8 mouse cellular contexts compared by ENCODE assay signal in the genomic region with DNA sequence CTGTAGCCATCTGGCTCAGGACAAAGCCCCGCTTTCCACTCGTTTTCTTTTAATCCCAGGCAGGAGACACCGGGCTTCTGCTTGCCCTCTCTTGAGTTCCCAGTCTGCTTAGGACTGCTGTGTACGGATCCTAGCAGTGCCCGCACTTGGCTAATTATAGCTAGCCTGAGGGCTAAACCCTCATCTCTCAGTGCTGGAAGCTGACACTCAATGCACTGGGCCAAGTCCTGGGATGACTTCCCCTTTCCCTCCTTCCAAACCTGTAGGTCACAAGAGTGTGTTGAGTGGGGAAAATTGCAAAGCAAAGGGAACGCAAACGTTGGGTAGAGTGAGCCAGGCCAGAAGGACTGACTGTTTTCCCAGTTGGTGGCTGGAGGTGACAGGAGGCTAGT. TPM values are rescaled to one million over a fixed set of nuclear protein-coding genes. Genes with fewer than 3 reads are reported as not detected.
DNase-seq lines count a peak whose midpoint lies in the region; ATAC-seq and TF ChIP-seq lines count a peak whose summit lies in the region.

Gene Klhl33 (minus strand): TSS at position 134 of the 392 bp plus-strand sequence.

- intact Hi-C loops in heart, postnatal 10 days (cut with DNase I), result no loop called here

- peak; percentile 1 for DNase-seq in lung, embryonic 14.5 days
- DNase-seq in lung, postnatal 36 days, result no peak
- peak; percentile 38 to 43 for DNase-seq in heart, postnatal 10 days
- no peak for DNase-seq in stomach, postnatal 0 days (ENCODE audit: low spot score)
- DNase-seq in yolk sac, embryonic 10.5 days (ENCODE audit: low spot score), result no peak
- no peak for DNase-seq in ovary, postnatal 14 days (ENCODE audit: low spot score)

- WGBS in lung, embryonic 14.5 days, result 52% methylated on average over 7 of the region's 7 CpGs
- 49% methylated on average over 7 of the region's 7 CpGs for WGBS in lung, embryonic 16.5 days
- WGBS in stomach, postnatal 0 days, result 58% methylated on average over 7 of the region's 7 CpGs

- H3K9ac ChIP-seq in lung, embryonic 14.5 days, result peak within 1 kb of the TSS; percentile 57
- H3K9ac ChIP-seq in lung, embryonic 16.5 days (ENCODE audit: low read length), result peak within 1 kb of the TSS; percentile 70
- H3K9ac ChIP-seq in stomach, postnatal 0 days (ENCODE audit: low read length), result peak within 1 kb of the TSS; percentile 63

- TF ChIP-seq CTCF in lung, embryonic 14.5 days (IDR thresholded peaks at IDR 0.05; ENCODE audit: low read depth), result no peak
- no peak for TF ChIP-seq CTCF in embryonic fibroblast, embryonic 13.5 days (IDR thresholded peaks at IDR 0.05; ENCODE audit: borderline replicate concordance, insufficient read depth, low read length)
- TF ChIP-seq CTCF in stomach, postnatal 0 days (IDR thresholded peaks at IDR 0.05; ENCODE audit: low read depth), result no peak

- H3K27ac ChIP-seq in lung, embryonic 14.5 days (ENCODE audit: low read depth), result no peak within 1 kb of the TSS
- H3K27ac ChIP-seq in embryonic fibroblast, embryonic 13.5 days (ENCODE audit: insufficient read depth, low read length), result peak within 1 kb of the TSS; percentile 71
- peak within 1 kb of the TSS; percentile 65 for H3K27ac ChIP-seq in lung, embryonic 16.5 days (ENCODE audit: low read length)
- peak within 1 kb of the TSS; percentile 67; the same call in 1 of the 2 replicates for H3K27ac ChIP-seq in stomach, postnatal 0 days (replicated peaks)

- 0 out of 2 replicates have a peak, but pooled peaks cover 3% of the 10 kb centered on the region for H3K4me1 ChIP-seq in lung, embryonic 14.5 days (ENCODE audit: insufficient read depth)
- H3K4me1 ChIP-seq in embryonic fibroblast, embryonic 13.5 days (ENCODE audit: control insufficient read depth, insufficient read depth, low read length), result peaks cover 11% of the 10 kb centered on the region
- peaks cover 10% of the 10 kb centered on the region for H3K4me1 ChIP-seq in lung, embryonic 16.5 days (replicated peaks; ENCODE audit: control insufficient read depth, insufficient read depth, low read length)
- 0 out of 2 replicates have a peak, but pooled peaks cover 3% of the 10 kb centered on the region for H3K4me1 ChIP-seq in stomach, postnatal 0 days (replicated peaks; ENCODE audit: control insufficient read depth, insufficient read depth)

- H3K27me3 ChIP-seq in lung, embryonic 14.5 days (ENCODE audit: insufficient read depth, low read length), result peaks cover 9% of the 10 kb centered on the region
- peaks cover 3% of the 10 kb centered on the region; the same call in 1 of the 2 replicates for H3K27me3 ChIP-seq in lung, embryonic 16.5 days (ENCODE audit: control insufficient read depth, insufficient read depth, low read depth, low read length)
- no peaks in the 10 kb centered on the region for H3K27me3 ChIP-seq in stomach, postnatal 0 days (ENCODE audit: control insufficient read depth, insufficient read depth, low read length)

- no peaks in the 10 kb centered on the region for H3K9me3 ChIP-seq in lung, embryonic 14.5 days (ENCODE audit: low read depth, low read length)
- no peaks in the 10 kb centered on the region for H3K9me3 ChIP-seq in lung, embryonic 16.5 days (ENCODE audit: control insufficient read depth, low read length)
- H3K9me3 ChIP-seq in stomach, postnatal 0 days (ENCODE audit: control insufficient read depth, low read length), result no peaks in the 10 kb centered on the region

- peak within 1 kb of the TSS; percentile 40 for H3K4me3 ChIP-seq in lung, embryonic 14.5 days (ENCODE audit: low read depth, low read length)
- H3K4me3 ChIP-seq in embryonic fibroblast, embryonic 13.5 days (ENCODE audit: insufficient read depth, low read length), result no peak within 1 kb of the TSS
- H3K4me3 ChIP-seq in lung, embryonic 16.5 days (ENCODE audit: low read length), result peak within 1 kb of the TSS; percentile 51
- peak within 1 kb of the TSS; percentile 39 for H3K4me3 ChIP-seq in stomach, postnatal 0 days (ENCODE audit: low read depth, low read length)

- peak within 1 kb of the TSS; percentile 81 for H3K4me2 ChIP-seq in lung, embryonic 14.5 days
- H3K4me2 ChIP-seq in lung, embryonic 16.5 days (ENCODE audit: low read depth, low read length), result peak within 1 kb of the TSS; percentile 90
- H3K4me2 ChIP-seq in stomach, postnatal 0 days (replicated peaks; ENCODE audit: low read depth), result peak within 1 kb of the TSS; percentile 69

- no peak for ATAC-seq in lung, embryonic 14.5 days (ENCODE audit: insufficient read depth)
- ATAC-seq in lung, embryonic 16.5 days (ENCODE audit: low read depth), result no peak
- no peak for ATAC-seq in stomach, postnatal 0 days (ENCODE audit: low FRiP score, low TSS enrichment)

- TF ChIP-seq EP300 in stomach, postnatal 0 days (optimal IDR thresholded peaks at IDR 0.05), result no peak

- no peaks in the 10 kb centered on the region for H3K36me3 ChIP-seq in lung, embryonic 14.5 days (ENCODE audit: insufficient read depth)
- H3K36me3 ChIP-seq in lung, embryonic 16.5 days (ENCODE audit: control insufficient read depth, insufficient read depth, low read length), result no peaks in the 10 kb centered on the region
- H3K36me3 ChIP-seq in stomach, postnatal 0 days (ENCODE audit: control insufficient read depth, insufficient read depth, low read length), result no peaks in the 10 kb centered on the region

- no peak for TF ChIP-seq POLR2A in embryonic fibroblast, embryonic 13.5 days (IDR thresholded peaks at IDR 0.05; ENCODE audit: low read depth, low read length)

RNA-seq across cellular contexts. Expression of gene Klhl33, which starts in this region (rescaled TPM):
- 0.26 and 0.29 TPM in 2 replicates for polyA plus RNA-seq in lung, embryonic 14.5 days (2014; fragmentation: Nextera tagmentation; extraction: Ambion mirVana)
- polyA plus RNA-seq in embryonic fibroblast, embryonic 13.5 days (2011; ENCODE audit: insufficient read length, low read depth, missing spikeins), result 0.47 and 0.65 TPM in 2 replicates
- total RNA-seq in heart, postnatal 10 days (2021), result 1 to 10 TPM; 5.7 to 5.9 TPM
- polyA plus RNA-seq in lung, embryonic 16.5 days (2015; fragmentation: Nextera tagmentation; extraction: Ambion mirVana), result 0.59 TPM in 2 replicates
- 0.31 and 0.33 TPM in 2 replicates for polyA plus RNA-seq in stomach, postnatal 0 days (2015; fragmentation: Nextera tagmentation; extraction: Ambion mirVana)

Comparison
In these comparisons a context has a peak if more than half of its experiments do, and no peak if none do; other contexts are left out.
1. Peak in DNase-seq, H3K4me3 ChIP-seq, H3K9ac ChIP-seq and H3K4me2 ChIP-seq in lung, embryonic 14.5 days; RNA of the gene not detected or under 1 TPM.
2. DNase-seq: peak in heart, postnatal 10 days (2 of 2); none in lung, postnatal 36 days (single experiment), stomach, postnatal 0 days (single experiment), yolk sac, embryonic 10.5 days (single experiment) and ovary, postnatal 14 days (single experiment).
3. Peak in every context shown above with its lines, with median percentiles within 50 percentile points of each other: H3K4me2 ChIP-seq and H3K9ac ChIP-seq.